Mouse (Mus musculus) cerebellum, adult 2 months (tissue): ENCODE measurements around the gene Ccdc150. TPM values are rescaled to one million over a fixed set of nuclear protein-coding genes. Genes with fewer than 3 reads are reported as not detected.
A peak's percentile ranks its signal among the peaks of the same experiment; 100 is the strongest.

Experiments used
- DNase-seq, 2 experiments: peaks; one replicate each; pipeline ENCODE4 v3.0.0; 2021
- H3K27ac ChIP-seq: fragments of 200-500 bp; 2 replicates; pipeline ENCODE4 v1.5.1; 2012; ENCODE audit warnings: low read length, control low read depth, inconsistent platforms; ENCODE audit not compliant: insufficient read depth
- H3K27me3 ChIP-seq: fragments of 200-500 bp; 2 replicates; pipeline ENCODE4 v1.6.1; 2012; ENCODE audit warnings: inconsistent platforms, mild to moderate bottlenecking, low read length, moderate library complexity; ENCODE audit not compliant: control insufficient read depth, insufficient read depth
- H3K4me1 ChIP-seq: fragments of 200-500 bp; 2 replicates; pipeline ENCODE4 v1.6.1; 2011; ENCODE audit warnings: low read length; ENCODE audit not compliant: control insufficient read depth, insufficient read depth
- H3K4me3 ChIP-seq: fragments of 200-500 bp; replicated peaks from 2 replicates; pipeline ENCODE3; 2011; ENCODE audit warnings: mild to moderate bottlenecking, low read depth, low read length, control low read depth; ENCODE audit not compliant: insufficient read depth
- CTCF ChIP-seq: fragments of 200-500 bp; IDR thresholded peaks from 2 replicates; pipeline ENCODE4 v1.5.1; 2011; ENCODE audit warnings: low read depth, mild to moderate bottlenecking, control low read depth, low read length, moderate library complexity, borderline replicate concordance; ENCODE audit not compliant: insufficient read depth
- POLR2A ChIP-seq: fragments of 200-500 bp; IDR thresholded peaks from 2 replicates; pipeline ENCODE4 v1.6.1; 2011; ENCODE audit warnings: low read length, control low read depth, borderline replicate concordance; ENCODE audit not compliant: insufficient read depth
- WGBS: fragments of 180-500 bp; shearing (Covaris S2); methylation state at CpG from one replicate; pipeline ENCODE4 v1.1.7; 2018; 5-methylcytosine and 5-hydroxymethylcytosine counted together
- polyA plus RNA-seq: library from polyadenylated mRNA; depleted of rRNA; stranded (reverse); fragments of >200 nt; gene quantifications from 2 replicates; pipeline ENCODE4 v1.2.3, GENCODE M21; 2012; rRNA removed

The Ccdc150 gene
- polyA plus RNA-seq, result 0.24 and 0.31 TPM in 2 replicates

DNA sequence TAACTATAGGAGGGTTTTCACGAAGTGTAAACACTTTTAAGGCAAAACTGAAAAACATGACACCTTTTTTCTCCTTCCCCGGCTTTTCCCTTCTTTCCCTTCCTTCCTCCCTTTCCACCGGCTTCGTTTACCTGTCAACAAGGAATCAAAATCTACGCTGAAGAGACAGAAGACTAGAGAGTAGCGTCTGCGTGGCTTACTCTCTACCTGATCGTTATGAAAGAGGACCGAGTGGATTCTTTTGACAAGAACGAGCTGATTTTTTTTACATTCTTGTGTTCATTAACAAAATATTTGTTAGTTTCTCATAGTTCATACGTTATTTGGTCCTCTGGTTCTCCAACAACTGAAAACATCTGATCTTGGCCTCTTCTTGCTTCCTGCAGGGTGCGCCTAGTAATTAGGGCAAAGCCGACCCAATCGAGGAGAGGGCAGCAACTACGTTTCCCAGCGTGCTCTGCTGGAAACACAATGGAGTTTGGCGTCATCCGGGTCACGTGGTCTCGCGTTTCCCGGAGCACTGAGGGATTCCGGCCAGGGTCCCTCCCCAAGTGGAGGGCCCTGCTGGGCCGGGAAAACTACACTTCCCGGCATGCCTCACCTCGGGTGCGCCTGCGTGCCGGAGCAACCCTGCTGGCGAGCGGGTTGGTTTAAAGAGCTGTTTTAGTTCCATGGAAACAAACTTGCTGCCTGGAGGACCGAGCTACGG lies at the start of gene Ccdc150:
Gene Ccdc150 (plus strand): TSS at position 526 of the 709 bp plus-strand sequence.
- H3K4me3 ChIP-seq, result peak within 1 kb of the TSS; percentile 62
- H3K27me3 ChIP-seq, result no peaks in the 10 kb centered on the region
- no peak; the same call in 1 of the 2 replicates for TF ChIP-seq CTCF
- peak; percentile 62; the same call in 1 of the 2 replicates for TF ChIP-seq POLR2A
- DNase-seq, result peak; percentile 98
- WGBS, result 11% methylated on average over 33 of the region's 33 CpGs
- no peaks in the 10 kb centered on the region for H3K4me1 ChIP-seq
- no peak within 1 kb of the TSS for H3K27ac ChIP-seq

DNA sequence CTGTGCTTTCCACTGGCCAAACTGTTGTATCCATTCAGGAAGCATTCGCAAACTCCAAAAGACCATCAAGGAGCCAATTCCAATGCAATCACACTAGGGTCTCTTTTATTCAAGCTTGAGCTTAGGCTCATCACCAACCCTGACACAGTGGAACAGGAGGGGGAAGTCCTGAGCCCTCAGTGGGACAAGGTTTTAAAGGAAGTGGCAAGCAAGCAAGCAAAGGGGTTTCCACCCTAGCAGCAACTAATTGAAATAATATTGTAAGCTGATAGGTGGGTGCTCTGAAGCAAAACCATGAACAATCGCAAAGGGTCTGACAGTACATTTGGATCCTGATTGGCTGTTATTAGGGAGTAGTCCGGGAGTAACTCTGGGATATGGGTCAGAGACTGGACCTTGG lies 30.2 kb upstream of the Ccdc150 start:
- TF ChIP-seq POLR2A (no peak), CTCF (no peak)
- Histone ChIP-seq H3K4me1 (no peaks in the 10 kb centered on the region), H3K4me3 (no peak overlapping the region), H3K27ac (no peak overlapping the region), H3K27me3 (no peaks in the 10 kb centered on the region)
- 97% methylated on average over 3 of the region's 3 CpGs for WGBS
- DNase-seq, result no peak

GRCm38 (mm10) chr1:54242722-54243121 lies 7.8 kb upstream of the Ccdc150 start:
- WGBS, result 85% methylated on average over 4 of the region's 4 CpGs

GRCm38 (mm10) chr1:54275552-54275951 lies 25.1 kb downstream of the Ccdc150 start:
- no peaks in the 10 kb centered on the region for H3K27me3 ChIP-seq
- H3K27ac ChIP-seq, result no peak overlapping the region
- 65% methylated on average over 3 of the region's 3 CpGs for WGBS
- TF ChIP-seq CTCF (no peak), POLR2A (no peak)
- DNase-seq, result no peak
- no peaks in the 10 kb centered on the region for H3K4me1 ChIP-seq
- no peak overlapping the region for H3K4me3 ChIP-seq

More at GRCm38 (mm10) chr1:54242722-54243121, 7.8 kb upstream of the Ccdc150 start:
- no peaks in the 10 kb centered on the region for H3K4me1 ChIP-seq
- no peak overlapping the region for H3K4me3 ChIP-seq
- TF ChIP-seq POLR2A (no peak), CTCF (no peak)
- no peak for DNase-seq
- no peak overlapping the region for H3K27ac ChIP-seq
- H3K27me3 ChIP-seq, result no peaks in the 10 kb centered on the region

- 89% methylated on average over 1 of the region's 1 CpGs for WGBS
- H3K27me3 ChIP-seq, result no peaks in the 10 kb centered on the region
- H3K4me3 ChIP-seq, result no peak overlapping the region
- no peaks in the 10 kb centered on the region for H3K4me1 ChIP-seq
- H3K27ac ChIP-seq, result no peak overlapping the region
- TF ChIP-seq POLR2A, result no peak
- TF ChIP-seq CTCF, result no peak
- DNase-seq, result no peak
These were observed 29.1 kb downstream of the Ccdc150 start for GRCm38 (mm10) chr1:54279628-54280027.

DNA sequence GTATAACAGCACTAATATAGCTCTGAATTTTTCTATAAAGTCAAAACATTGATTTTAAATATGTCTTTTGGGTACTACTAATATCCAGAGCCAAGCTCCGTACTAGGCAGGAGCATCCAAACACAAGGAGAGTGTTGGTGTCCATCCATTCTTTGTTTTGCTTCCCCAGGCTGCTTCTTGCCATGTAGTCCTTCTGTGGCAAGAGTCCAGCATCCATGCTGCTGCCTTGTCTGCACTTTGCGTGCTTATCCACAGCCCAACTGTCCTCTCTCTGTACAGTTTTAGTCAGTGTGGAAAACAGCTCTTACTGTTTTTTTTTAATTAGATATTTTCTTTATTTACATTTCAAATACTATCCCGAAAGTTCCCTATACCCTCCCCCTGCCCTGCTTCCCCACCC lies 30.2 kb downstream of the Ccdc150 start:
- DNase-seq, result peak in 1 of 2 experiments; percentile 9
- WGBS, result 39% methylated on average over 3 of the region's 3 CpGs
- no peaks in the 10 kb centered on the region for H3K27me3 ChIP-seq
- no peak for TF ChIP-seq POLR2A
- no peak for TF ChIP-seq CTCF
- no peak overlapping the region for H3K4me3 ChIP-seq
- no peaks in the 10 kb centered on the region for H3K4me1 ChIP-seq
- H3K27ac ChIP-seq, result no peak overlapping the region

- no peak for DNase-seq
- Histone ChIP-seq H3K27me3 (no peaks in the 10 kb centered on the region), H3K4me1 (no peaks in the 10 kb centered on the region), H3K27ac (no peak overlapping the region), H3K4me3 (no peak overlapping the region)
- 67% methylated on average over 2 of the region's 2 CpGs for WGBS
- TF ChIP-seq POLR2A, result no peak
- no peak for TF ChIP-seq CTCF
These were observed 55.9 kb downstream of the Ccdc150 start for GRCm38 (mm10) chr1:54306404-54306803.

DNA sequence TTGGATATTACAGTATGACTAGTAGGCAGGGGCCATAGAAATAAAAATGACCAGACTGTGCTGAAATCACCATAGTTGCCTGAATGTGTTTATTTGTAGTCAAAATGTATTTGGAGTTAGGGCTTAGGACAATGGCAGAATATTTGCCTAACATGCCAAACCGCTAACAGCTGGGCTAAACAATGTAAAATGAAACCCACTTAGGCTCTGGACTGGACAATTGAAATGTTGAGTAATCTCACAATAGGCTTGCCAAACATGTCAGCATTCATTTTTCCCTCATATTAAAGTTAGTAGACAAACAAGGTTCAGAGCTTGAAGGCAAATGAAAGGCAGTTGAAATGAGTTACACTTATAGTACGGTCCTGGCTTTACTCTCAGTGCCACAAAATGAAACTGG lies 76.2 kb downstream of the Ccdc150 start:
- no peaks in the 10 kb centered on the region for H3K27me3 ChIP-seq
- no peak overlapping the region for H3K4me3 ChIP-seq
- WGBS, result 97% methylated on average over 2 of the region's 2 CpGs
- TF ChIP-seq CTCF (no peak), POLR2A (no peak)
- H3K4me1 ChIP-seq, result no peaks in the 10 kb centered on the region
- no peak for DNase-seq
- H3K27ac ChIP-seq, result no peak overlapping the region
